In genomic region chr4:49285340-49286196, GRCm38 (mm10) we compare ENCODE assay signal across 11 mouse cellular contexts.
DNase-seq lines count a peak whose midpoint lies in the region; ATAC-seq and TF ChIP-seq lines count a peak whose summit lies in the region.
"Had no signal": no experiment of that assay in that cellular context is flagged by ENCODE, and none has a peak within 500 bp of the region (broad histone marks: within the 10 kb centered on the region; RNA-seq: fewer than 3 reads in every experiment).

No protein-coding gene starts in this region.

- intact Hi-C loops in gastrocnemius, postnatal 14 days (cut with DNase I; ENCODE audit: low total_unique reads), result no loop called here

- no peaks in the 10 kb centered on the region for H3K4me1 ChIP-seq in forebrain, embryonic 14.5 days (ENCODE audit: control insufficient read depth, insufficient read depth, low read length)
- H3K4me1 ChIP-seq in forebrain, embryonic 11.5 days (replicated peaks; ENCODE audit: control insufficient read depth, insufficient read depth, low read length), result no peaks in the 10 kb centered on the region
- no peaks in the 10 kb centered on the region for H3K4me1 ChIP-seq in lung, embryonic 14.5 days (ENCODE audit: insufficient read depth)
- H3K4me1 ChIP-seq in hindbrain, embryonic 11.5 days (replicated peaks; ENCODE audit: control insufficient read depth, insufficient read depth, low read length), result no peaks in the 10 kb centered on the region
- peaks cover 21% of the 10 kb centered on the region for H3K4me1 ChIP-seq in neural tube, embryonic 13.5 days (replicated peaks)

- 70% methylated on average over 15 of the region's 15 CpGs for WGBS in forebrain, embryonic 14.5 days
- WGBS in forebrain, embryonic 11.5 days, result 75% methylated on average over 15 of the region's 15 CpGs
- 67% methylated on average over 15 of the region's 15 CpGs for WGBS in lung, embryonic 14.5 days
- WGBS in hindbrain, embryonic 11.5 days, result 77% methylated on average over 15 of the region's 15 CpGs
- 61% methylated on average over 15 of the region's 15 CpGs for WGBS in neural tube, embryonic 13.5 days

- H3K4me3 ChIP-seq in forebrain, embryonic 14.5 days (ENCODE audit: low read depth, low read length), result no peak overlapping the region
- H3K4me3 ChIP-seq in forebrain, embryonic 11.5 days (ENCODE audit: low read depth, low read length), result no peak overlapping the region
- no peak overlapping the region for H3K4me3 ChIP-seq in lung, embryonic 14.5 days (ENCODE audit: low read depth, low read length)
- H3K4me3 ChIP-seq in hindbrain, embryonic 11.5 days (ENCODE audit: low read depth, low read length), result no peak overlapping the region
- H3K4me3 ChIP-seq in neural tube, embryonic 13.5 days, result no peak overlapping the region
- H3K4me3 ChIP-seq: left cerebral cortex, adult 2 months had no signal

- no peak for TF ChIP-seq CTCF in lung, embryonic 14.5 days (IDR thresholded peaks at IDR 0.05; ENCODE audit: low read depth)

- H3K9ac ChIP-seq in forebrain, embryonic 14.5 days (ENCODE audit: low read length), result no peak overlapping the region
- no peak overlapping the region for H3K9ac ChIP-seq in forebrain, embryonic 11.5 days (ENCODE audit: low read length)
- H3K9ac ChIP-seq in lung, embryonic 14.5 days, result no peak overlapping the region
- no peak overlapping the region for H3K9ac ChIP-seq in hindbrain, embryonic 11.5 days (ENCODE audit: low read depth, low read length)
- no peak overlapping the region for H3K9ac ChIP-seq in neural tube, embryonic 13.5 days

- ATAC-seq in forebrain, embryonic 14.5 days, result no peak
- no peak for ATAC-seq in forebrain, embryonic 11.5 days (replicated peaks; ENCODE audit: low FRiP score)
- peak; percentile 35; the same call in 1 of the 2 replicates for ATAC-seq in lung, embryonic 14.5 days (ENCODE audit: insufficient read depth)
- peak; percentile 75 for ATAC-seq in hindbrain, embryonic 11.5 days (ENCODE audit: low FRiP score)
- peak; percentile 74 for ATAC-seq in neural tube, embryonic 13.5 days (ENCODE audit: low read depth)

- no peaks in the 10 kb centered on the region for H3K36me3 ChIP-seq in forebrain, embryonic 14.5 days (ENCODE audit: control insufficient read depth, insufficient read depth, low read length)
- no peaks in the 10 kb centered on the region for H3K36me3 ChIP-seq in forebrain, embryonic 11.5 days (ENCODE audit: control insufficient read depth, insufficient read depth, low read length)
- H3K36me3 ChIP-seq in lung, embryonic 14.5 days (ENCODE audit: insufficient read depth), result no peaks in the 10 kb centered on the region
- no peaks in the 10 kb centered on the region for H3K36me3 ChIP-seq in hindbrain, embryonic 11.5 days (ENCODE audit: control insufficient read depth, insufficient read depth, low read length)
- H3K36me3 ChIP-seq in neural tube, embryonic 13.5 days, result no peaks in the 10 kb centered on the region

- 0 out of 2 replicates have a peak overlapping the region, but pooled peaks have one; percentile 9 for H3K27ac ChIP-seq in forebrain, embryonic 14.5 days (ENCODE audit: low read depth, low read length)
- H3K27ac ChIP-seq in forebrain, embryonic 11.5 days (ENCODE audit: low read depth, low read length), result no peak overlapping the region
- H3K27ac ChIP-seq in lung, embryonic 14.5 days (ENCODE audit: low read depth), result no peak overlapping the region
- H3K27ac ChIP-seq in hindbrain, embryonic 11.5 days (ENCODE audit: low read depth, low read length), result peak overlapping the region; percentile 19; the same call in 1 of the 2 replicates
- peak overlapping the region; percentile 81 for H3K27ac ChIP-seq in neural tube, embryonic 13.5 days (replicated peaks)
- H3K27ac ChIP-seq: left cerebral cortex, adult 2 months had no signal

- H3K27me3 ChIP-seq in forebrain, embryonic 14.5 days (replicated peaks; ENCODE audit: control insufficient read depth, insufficient read depth, low read length), result no peaks in the 10 kb centered on the region
- no peaks in the 10 kb centered on the region for H3K27me3 ChIP-seq in forebrain, embryonic 11.5 days (ENCODE audit: control insufficient read depth, insufficient read depth, low read length)
- no peaks in the 10 kb centered on the region for H3K27me3 ChIP-seq in lung, embryonic 14.5 days (ENCODE audit: insufficient read depth, low read length)
- H3K27me3 ChIP-seq in hindbrain, embryonic 11.5 days (ENCODE audit: control insufficient read depth, insufficient read depth, low read length), result no peaks in the 10 kb centered on the region
- no peaks in the 10 kb centered on the region for H3K27me3 ChIP-seq in neural tube, embryonic 13.5 days

- no peak for DNase-seq in forebrain, embryonic 14.5 days (ENCODE audit: low spot score)
- no peak for DNase-seq in forebrain, embryonic 11.5 days (ENCODE audit: low spot score)
- peak; percentile 34 for DNase-seq in lung, embryonic 14.5 days
- DNase-seq in lung, postnatal 25 days (ENCODE audit: low spot score), result no peak
- peak; percentile 22 for DNase-seq in hindbrain, embryonic 11.5 days (ENCODE audit: low spot score)
- DNase-seq in urinary bladder, adult 2 months (ENCODE audit: low spot score), result no peak
- DNase-seq in gastrocnemius, postnatal 14 days, result no peak
- DNase-seq: cerebellum, postnatal 25 days; heart, adult 18-20 months had no signal

- H3K4me2 ChIP-seq in forebrain, embryonic 14.5 days (ENCODE audit: low read length), result no peak overlapping the region
- no peak overlapping the region for H3K4me2 ChIP-seq in forebrain, embryonic 11.5 days (ENCODE audit: low read depth, low read length, severe bottlenecking)
- H3K4me2 ChIP-seq in lung, embryonic 14.5 days, result no peak overlapping the region
- H3K4me2 ChIP-seq in hindbrain, embryonic 11.5 days (replicated peaks; ENCODE audit: low read depth, low read length), result no peak overlapping the region
- H3K4me2 ChIP-seq in neural tube, embryonic 13.5 days, result peak overlapping the region; percentile 13; the same call in 1 of the 2 replicates

- no peaks in the 10 kb centered on the region for H3K9me3 ChIP-seq in forebrain, embryonic 14.5 days (replicated peaks; ENCODE audit: control insufficient read depth, low read length)
- no peaks in the 10 kb centered on the region for H3K9me3 ChIP-seq in forebrain, embryonic 11.5 days (ENCODE audit: control insufficient read depth, low read length)
- no peaks in the 10 kb centered on the region for H3K9me3 ChIP-seq in lung, embryonic 14.5 days (ENCODE audit: low read depth, low read length)
- no peaks in the 10 kb centered on the region for H3K9me3 ChIP-seq in hindbrain, embryonic 11.5 days (ENCODE audit: control insufficient read depth, low read length)
- no peaks in the 10 kb centered on the region for H3K9me3 ChIP-seq in neural tube, embryonic 13.5 days

Comparison
In these comparisons a context has a peak if more than half of its experiments do, and no peak if none do; other contexts are left out.
1. DNase-seq: peak in lung, embryonic 14.5 days (single experiment) and hindbrain, embryonic 11.5 days (single experiment); none in forebrain, embryonic 14.5 days (single experiment), forebrain, embryonic 11.5 days (single experiment), lung, postnatal 25 days (single experiment), urinary bladder, adult 2 months (single experiment) and gastrocnemius, postnatal 14 days (single experiment).
2. H3K27ac ChIP-seq: peak in forebrain, embryonic 14.5 days (single experiment), hindbrain, embryonic 11.5 days (single experiment) and neural tube, embryonic 13.5 days (single experiment); none in forebrain, embryonic 11.5 days (single experiment) and lung, embryonic 14.5 days (single experiment).
3. ATAC-seq: peak in lung, embryonic 14.5 days (single experiment), hindbrain, embryonic 11.5 days (single experiment) and neural tube, embryonic 13.5 days (single experiment); none in forebrain, embryonic 14.5 days (single experiment) and forebrain, embryonic 11.5 days (single experiment).